Mouse (Mus musculus) C2C12 (cell line): ENCODE measurements around the gene Ppp4r1.

Experiments used
- CEBPB ChIP-seq: IDR thresholded peaks from one replicate; pipeline ENCODE4 v1.6.1; 2011; ENCODE audit warnings: low read depth, mild to moderate bottlenecking, control low read depth, moderate library complexity
- CTCF ChIP-seq: IDR thresholded peaks from one replicate; pipeline ENCODE4 v1.5.1; 2011; ENCODE audit not compliant: control insufficient read depth, insufficient read depth, insufficient read length
- FOSL1 ChIP-seq: IDR thresholded peaks from one replicate; pipeline ENCODE4 v1.8.0; 2011; ENCODE audit warnings: mild to moderate bottlenecking, low read length; ENCODE audit not compliant: poor library complexity, insufficient read depth, severe bottlenecking
- MAX ChIP-seq: IDR thresholded peaks from one replicate; pipeline ENCODE4 v1.6.1; 2011; ENCODE audit warnings: mild to moderate bottlenecking, control low read depth
- MYOD1 ChIP-seq: IDR thresholded peaks from one replicate; pipeline ENCODE4 v1.6.1; 2011; ENCODE audit warnings: low read depth; ENCODE audit not compliant: control insufficient read depth, insufficient read length
- MYOG ChIP-seq: IDR thresholded peaks from one replicate; pipeline ENCODE4 v1.6.1; 2011; ENCODE audit not compliant: control insufficient read depth, insufficient read length; ENCODE audit errors: extremely low read depth
- USF1 ChIP-seq: IDR thresholded peaks from one replicate; pipeline ENCODE4 v1.6.1; 2011; ENCODE audit warnings: low read depth, mild to moderate bottlenecking, control low read depth, moderate library complexity

GRCm38 (mm10) chr17:65871641-65872041, 89.3 kb downstream of the Ppp4r1 start:
- TF ChIP-seq CTCF (no peak), USF1 (no peak), MAX (no peak), CEBPB (no peak), MYOG (no peak), FOSL1 (no peak), MYOD1 (no peak)
